Mouse (Mus musculus): Measurements from ENCODE around the gene Zfp1. TPM values are rescaled to one million over a fixed set of nuclear protein-coding genes. Genes with fewer than 3 reads are reported as not detected.

The Zfp1 gene
- 10 to 100 TPM in 1 of 2 experiments, 1 to 10 TPM in 1; 7.7 to 11.6 TPM for total RNA-seq (2021)
- long read RNA-seq, experiment 1, transcript Zfp1-201 (4 exons, 1,811 nt): major isoform, 11 of 14 reads
- long read RNA-seq, experiment 1, partial matches to known transcripts: 2 of 14 reads
- long read RNA-seq, experiment 1, other reads (novel, unspliced or antisense): 1 of 14 reads
- long read RNA-seq, experiment 2, transcript Zfp1-201 (4 exons, 1,811 nt): major isoform, 6 of 12 reads
- long read RNA-seq, experiment 2, partial matches to known transcripts: 0 of 12 reads
- long read RNA-seq, experiment 2, other reads (novel, unspliced or antisense): 5 of 12 reads

DNA sequence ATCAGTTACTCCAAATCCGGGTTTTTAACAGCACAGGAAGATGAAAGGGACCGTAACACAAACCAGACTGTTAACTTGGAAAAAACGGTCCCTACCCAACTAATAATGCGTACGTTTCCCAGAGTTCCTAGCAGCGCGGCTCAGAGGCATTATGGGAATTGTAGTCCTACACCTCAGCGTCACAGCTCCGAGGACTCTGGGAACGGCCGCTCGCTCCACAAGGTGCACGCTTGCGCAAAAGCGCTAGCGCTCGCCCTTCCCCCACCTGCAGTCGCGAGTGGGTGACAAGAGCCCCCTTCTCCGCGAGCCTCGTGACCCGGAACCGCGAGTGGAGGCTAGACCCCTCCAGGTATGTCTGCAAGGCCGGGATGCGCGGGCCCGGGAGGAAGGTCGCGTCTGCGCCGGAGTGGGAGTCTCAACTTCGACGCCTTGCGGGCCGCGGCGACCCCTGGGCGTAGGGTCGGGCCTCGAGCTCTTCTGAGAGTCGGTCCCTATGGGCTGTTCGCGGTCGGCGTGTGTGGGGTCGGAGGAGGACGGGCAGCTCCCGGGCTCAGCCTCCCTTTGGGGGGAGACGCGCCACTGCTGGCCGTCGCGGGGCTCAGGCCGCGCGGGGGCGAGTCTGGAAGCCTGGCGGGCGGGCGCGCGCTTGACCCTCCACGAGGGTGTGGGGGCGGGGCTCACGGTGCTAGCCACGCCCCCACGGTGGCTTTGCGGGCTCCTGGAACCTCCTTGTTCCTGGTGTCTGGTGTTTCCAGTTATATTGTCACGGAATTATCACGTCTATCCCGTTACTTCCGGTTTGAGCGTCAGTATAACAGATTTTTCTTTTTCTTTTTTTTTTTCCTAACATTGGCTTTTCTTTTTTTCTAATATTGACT, at the start of gene Zfp1:
Zfp1 (plus strand) TSS at position 138 of the 878 bp plus-strand sequence.
- peak; percentile 91 for DNase-seq

DNA sequence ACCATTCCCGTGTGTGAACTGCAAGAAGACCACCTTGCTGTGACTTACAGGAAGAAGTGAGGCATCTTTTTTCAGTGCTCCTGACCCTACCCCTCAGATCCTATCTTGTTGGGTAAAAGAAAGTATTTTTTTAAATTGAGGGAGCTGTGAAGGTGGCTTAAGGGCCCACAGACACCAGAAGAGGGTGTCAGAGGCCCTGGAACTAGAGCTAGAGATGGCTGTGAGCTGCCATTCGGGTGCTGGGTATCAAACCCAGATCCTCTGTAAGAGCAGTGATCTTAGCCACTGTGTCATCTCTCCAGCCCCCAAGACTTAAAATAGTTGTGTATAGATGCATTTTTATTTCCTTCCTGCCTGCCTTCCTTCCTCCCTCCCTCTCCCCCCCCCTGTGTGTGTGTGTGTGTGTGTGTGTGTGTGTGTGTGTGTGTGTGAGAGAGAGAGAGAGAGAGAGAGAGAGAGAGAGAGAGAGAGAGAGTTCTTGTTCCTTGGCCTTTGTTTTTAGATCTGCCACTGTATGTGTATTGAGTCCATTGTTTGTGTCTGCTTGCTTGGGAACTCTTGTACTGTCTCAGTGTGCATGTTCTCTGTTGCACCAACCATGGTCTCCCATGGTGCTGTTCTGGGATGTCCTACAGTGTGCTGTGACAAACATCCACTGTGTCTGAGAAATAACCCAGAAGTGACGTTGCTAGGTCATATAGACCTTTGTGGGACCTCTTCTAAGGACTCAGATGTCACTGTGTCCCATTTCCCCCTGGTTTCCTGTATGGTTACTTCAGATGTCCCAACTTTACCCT, 49.0 kb upstream of the Zfp1 start:
- DNase-seq: no peak

DNA sequence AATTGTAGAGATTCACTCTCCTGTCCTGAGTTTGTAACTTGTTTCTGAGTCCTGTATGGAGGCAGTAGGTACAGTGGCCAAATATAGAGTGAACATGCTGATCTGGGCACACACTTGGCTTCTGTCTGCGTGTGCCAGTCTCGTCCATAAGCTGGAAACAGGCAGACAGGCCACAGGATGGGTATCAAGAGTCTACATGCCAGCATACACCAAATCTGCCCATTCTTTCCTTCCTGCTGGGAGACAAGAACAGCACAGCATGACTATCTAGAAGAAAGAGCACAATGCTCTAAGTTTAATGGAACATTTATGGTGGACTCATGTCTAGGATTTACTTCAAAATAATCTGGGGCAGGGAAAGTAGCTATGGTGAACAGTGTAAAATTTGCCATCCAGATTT, 48.2 kb upstream of the Zfp1 start:
- no peak for DNase-seq

DNA sequence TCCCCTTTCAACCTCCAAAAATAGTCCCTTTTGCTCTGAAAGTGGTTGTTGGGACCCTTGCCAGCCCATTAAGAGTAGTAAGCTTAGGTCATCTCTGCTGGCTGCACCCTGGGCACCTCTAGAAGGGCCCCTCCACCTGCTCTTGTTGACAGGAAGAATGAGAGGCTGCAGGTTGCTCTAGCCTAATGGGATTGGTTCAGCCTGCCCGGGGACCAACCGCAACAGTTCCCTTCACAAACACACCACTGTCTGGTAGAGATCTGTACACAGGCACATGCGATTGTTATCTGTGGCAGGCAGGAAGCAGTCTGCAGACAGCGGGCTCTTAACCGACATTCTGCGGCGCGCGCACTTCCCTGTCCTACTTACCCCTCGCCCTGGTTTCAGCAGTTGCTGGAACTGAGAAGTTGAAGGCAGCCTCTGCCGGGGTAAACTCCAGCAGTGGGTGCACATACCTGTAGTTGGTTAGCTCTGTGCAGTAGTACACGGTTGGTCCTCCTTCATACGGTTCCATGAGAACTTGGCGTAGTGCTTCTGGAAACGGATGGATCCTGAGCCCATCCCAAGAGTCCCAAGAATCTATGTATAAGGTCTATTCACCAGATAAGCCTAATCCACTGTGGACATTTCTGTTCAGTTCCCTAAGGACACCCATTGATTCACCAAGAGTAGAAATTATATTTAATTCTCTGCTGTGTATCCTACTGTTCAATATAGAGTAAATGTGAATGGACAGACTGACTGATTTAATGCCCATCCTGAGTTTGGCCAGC, 47.3 kb upstream of the Zfp1 start:
- DNase-seq: peak; percentile 8

DNA sequence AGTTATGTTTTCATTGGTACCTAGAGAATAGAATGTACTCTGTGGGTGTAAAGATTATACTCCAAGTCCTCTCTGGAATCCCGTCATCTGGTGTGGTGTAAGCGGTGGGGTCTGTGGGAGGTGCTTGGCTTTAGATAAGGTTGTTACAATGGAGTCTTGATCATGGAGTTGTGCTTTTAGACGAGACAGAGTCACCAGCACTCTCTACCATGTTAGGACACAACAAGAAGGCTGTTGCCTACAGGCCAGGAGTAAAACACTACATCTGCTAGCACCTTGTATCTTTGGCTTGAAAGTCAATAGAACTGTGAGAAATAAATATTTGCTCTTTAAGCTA, 46.7 kb upstream of the Zfp1 start:
- DNase-seq: no peak

DNA sequence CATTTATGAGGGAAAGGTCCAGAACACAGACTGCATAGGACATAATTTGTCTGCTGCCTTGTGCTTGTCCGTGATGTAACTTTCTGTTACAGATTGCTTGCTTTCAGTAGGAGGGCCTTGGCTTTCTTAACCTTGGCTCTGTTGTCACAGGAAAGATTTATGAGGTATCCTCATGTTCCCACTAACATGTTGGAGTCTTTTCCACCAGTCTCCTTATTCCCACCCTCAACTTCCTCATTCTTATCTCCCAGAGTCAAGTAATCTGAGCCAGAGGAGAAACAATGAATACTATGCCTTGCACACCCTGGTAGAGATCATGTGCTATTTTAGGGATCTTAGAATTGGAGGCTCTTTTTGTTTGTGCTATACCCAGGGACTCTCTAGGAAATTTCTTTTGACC, 45.9 kb upstream of the Zfp1 start:
- DNase-seq: no peak

DNA sequence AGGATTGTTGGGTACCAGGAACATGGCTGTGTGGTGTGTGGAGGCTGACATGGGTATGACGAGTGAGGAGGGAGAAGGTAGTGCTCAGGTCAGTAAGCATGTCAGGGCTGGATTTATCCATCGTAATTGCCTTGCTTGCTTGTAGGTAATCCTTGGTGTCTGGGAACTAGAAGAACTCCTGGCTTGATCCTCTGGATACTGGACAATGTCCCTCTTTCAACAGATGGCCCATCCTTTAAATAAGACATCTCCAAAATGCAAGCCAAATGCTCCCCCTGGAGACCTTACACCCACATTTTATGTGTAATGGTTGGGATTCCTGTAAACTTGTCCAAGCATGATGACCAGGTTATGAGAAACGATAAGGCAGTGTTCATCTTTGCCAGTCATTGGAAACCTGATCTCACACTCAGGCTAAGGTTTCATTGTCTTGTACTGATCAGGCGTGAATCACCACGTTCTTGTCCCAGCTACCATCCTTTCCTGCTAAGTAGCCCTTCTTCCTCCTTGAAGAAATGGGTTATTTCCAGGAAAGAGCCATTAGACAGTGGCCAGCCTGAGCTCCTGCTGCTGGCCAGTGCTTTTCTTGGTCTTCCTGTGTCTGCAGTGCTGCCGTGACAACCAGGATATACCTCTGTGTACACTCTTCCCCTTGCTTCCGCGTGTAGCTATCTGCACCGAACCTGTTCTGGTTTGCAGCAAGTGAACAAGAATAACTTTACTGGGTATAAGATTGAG, 43.3 kb upstream of the Zfp1 start:
- DNase-seq: no peak

DNA sequence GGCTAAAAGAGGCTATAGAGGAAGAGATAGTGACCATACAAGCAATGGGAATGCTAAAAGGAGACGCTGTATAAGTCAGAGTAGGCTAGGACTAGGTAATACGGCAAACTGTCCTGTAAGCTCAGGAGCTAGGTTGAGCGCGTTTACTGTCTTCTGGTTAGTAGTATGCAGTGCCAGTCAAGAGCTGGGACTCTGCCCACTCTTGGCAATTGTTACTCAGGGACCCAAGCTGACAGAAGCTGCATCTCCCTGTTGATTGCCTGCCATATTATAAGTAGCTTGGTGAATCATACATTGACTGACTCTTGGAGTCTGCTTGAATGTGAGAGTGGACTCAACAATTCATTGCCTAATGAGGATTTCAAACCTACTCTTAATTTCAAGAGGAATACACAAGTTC, 41.2 kb upstream of the Zfp1 start:
- DNase-seq: no peak

DNA sequence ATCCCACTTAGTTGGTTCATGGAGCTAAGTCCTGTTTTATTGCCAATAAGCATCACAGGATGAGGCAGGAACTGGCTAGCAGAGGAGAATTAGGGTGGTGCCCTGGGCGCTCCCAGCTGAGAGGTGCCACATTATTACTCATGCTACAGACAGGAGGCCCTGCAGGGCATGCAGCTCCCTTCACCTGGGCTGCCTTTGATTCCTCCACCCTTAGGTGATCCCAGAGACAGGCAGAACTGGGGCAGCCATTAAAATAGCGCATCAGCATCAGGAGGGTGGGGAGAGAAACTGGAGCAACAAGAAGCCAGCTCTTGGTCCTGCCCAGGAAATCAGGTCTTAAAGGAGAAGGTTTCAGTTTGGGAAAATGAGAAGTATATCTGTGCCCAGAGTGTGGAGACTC, 38.2 kb upstream of the Zfp1 start:
- no peak for DNase-seq

DNA sequence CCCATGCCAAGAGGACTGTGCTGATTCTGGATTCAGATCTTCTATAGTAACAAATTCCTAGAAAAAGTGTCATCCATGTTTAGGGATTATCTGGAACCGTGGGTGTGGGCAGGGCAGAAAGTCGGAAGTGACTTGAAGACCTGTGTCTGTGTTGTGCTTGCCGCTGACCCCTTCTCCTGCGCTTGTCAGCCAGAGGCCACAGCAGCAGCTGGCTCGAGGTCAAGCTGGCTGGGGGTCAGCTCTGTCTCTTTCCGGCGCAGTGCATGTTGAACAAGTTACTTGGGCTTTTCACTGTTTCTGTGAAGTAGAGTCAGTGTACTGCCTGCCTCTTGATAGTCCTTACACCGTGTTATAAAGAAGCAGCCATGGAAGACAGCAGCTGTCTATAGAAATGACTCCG, 36.2 kb upstream of the Zfp1 start:
- no peak for DNase-seq

DNA sequence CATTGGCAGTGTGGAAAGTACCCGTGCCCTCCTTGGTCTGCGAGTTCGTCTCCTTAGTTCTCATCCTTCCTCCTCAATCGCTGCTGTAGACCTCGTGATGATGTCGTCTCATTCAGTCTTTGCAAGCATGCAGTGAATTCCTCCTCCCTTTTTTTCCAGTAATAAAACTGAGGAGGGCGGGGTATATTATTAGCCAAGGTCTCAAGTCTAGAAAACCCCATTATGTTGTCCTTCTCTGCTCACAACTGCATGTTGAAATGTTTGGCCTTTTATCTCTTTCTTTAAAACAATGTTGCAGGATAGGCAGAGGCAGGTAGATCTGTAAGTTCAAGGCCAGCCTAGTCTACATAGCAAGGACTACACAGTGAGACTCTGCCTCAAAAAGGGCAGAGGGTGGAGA, 35.8 kb upstream of the Zfp1 start:
- no peak for DNase-seq

DNA sequence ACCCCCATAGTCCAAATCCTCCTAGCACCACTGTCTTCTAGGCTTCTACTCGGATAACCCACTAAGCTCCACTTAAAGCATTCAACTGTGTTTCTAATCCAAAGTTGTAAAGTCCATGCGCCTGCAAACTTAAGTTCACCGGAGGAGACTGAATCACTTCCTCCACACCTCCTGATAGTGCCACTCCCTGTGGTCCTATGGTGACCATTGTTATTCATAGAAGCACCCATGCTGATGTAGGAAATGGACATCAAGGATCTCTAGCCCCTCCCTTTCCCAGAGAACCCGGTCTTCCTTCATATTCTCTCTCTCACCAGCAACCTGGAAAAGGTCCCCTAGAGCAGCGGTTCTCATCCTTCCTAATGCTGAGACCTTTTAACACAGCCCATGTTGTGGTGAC, 30.0 kb upstream of the Zfp1 start:
- no peak for DNase-seq

DNA sequence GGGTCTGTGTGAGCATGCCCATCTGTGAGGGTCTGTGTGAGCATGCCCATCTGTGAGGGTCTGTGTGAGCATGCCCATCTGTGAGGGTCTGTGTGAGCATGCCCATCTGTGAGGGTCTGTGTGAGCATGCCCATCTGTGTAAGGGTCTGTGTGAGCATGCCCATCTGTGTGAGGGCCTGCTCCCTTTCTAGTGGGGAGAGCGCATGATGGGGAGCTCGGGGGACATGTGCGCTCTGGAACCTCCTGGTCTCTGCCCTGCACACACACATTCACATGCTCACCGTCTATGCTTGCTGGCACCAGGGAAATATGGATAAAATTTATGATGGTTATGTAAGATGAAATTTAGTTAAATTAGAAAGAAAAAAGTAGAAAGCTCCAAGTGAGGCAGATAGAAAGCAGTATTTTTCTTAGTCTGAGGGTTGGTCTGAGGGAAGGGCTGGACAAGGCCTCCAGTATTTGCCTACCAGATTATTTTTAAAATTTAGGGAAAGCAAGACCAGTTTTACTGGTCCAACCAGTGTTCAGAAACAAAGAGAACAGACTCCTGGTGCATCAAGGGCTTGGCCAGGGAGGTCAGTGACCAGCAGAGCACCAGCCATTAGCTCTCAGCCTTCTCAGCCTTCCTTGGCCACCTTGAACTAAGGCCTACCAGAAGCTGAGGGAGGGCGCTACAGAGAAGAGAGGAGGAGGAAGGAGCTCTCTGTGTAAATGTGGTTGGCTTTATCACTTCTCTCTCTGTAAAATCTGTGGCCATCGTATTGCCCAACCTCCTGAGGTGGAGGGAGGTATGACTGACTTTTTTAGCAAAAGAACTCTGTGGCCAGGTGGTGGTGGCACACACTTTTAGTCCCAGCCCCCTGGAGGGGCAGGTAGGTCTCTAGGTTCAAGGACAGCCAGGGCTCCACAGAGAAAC, 28.2 kb upstream of the Zfp1 start:
- DNase-seq: no peak

DNA sequence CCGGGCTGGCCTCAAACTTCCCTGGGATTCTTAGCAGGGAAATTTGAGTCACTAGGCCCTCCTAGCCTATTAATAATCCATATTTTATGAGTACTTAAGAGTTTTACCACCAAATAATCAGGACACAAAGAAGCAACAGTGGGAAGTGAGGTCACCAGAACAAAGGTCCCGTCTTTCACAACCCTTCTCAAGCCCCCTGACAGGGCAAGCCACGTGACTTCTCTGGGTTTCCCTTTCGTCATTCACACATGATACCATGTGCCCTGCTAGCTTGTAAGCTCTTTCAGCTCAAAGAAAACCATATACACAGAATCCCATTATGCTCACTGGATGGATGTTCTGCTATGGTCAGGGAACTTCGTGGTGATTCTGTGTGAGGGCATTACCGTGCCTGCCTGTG, 25.4 kb upstream of the Zfp1 start:
- DNase-seq: no peak

DNA sequence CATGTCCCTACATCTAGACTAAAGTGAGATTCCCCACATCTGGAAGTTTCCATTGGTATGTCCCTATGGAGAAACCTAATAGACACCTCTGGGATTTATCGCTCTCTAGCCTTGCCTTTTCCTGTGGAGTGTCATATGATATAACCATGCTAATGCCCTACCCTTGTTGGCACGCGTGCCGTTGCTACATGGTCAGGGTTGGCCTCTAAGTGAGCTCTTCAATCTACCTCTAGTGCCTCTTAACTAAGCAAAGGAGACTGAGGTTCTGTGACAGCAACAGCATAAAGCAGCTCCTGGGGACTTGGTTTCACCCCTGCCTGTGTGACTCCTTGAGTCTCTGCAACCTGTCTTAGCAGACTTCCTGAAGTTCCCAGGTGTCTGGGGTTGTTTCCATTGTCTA, 24.9 kb upstream of the Zfp1 start:
- DNase-seq: no peak

DNA sequence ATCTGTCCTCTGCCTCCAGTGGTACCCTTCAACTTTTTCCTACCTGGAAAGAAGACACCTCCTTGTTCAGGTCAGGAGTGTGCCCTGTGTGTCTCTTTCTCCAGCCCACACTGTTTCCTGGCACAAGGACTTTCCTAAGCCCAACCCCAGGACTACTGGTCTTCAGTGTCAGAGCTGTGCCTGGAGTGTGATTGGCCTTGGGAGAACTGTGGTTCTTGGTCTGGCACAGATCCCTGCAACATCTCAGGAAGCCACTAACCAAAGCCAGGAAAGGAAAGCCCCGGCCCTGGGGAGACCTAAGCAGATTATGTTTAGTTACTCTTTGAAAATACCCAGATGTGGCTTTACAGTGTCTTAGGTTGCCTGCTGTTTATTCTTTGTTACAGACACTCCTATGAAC, 23.3 kb upstream of the Zfp1 start:
- DNase-seq: no peak

DNA sequence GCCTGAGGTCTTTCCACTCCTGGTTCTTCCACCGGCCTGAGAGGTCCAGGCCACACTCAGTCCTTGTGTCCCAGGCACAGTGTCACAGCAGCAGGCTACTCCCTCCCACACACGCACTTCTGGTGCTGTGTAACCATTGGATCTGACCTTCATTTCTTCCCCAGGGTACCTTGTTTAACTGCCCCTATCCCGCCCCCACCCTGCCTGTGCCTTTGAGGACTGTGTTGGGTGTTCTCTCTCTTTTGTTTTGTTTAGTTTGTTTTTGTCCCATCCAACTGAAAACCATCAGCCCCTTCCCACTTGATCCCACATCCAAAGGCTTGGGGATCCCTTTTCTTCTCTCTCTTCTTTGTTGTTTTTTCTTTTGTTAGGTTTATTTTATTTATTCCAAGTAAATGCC, 21.1 kb upstream of the Zfp1 start:
- no peak for DNase-seq

DNA sequence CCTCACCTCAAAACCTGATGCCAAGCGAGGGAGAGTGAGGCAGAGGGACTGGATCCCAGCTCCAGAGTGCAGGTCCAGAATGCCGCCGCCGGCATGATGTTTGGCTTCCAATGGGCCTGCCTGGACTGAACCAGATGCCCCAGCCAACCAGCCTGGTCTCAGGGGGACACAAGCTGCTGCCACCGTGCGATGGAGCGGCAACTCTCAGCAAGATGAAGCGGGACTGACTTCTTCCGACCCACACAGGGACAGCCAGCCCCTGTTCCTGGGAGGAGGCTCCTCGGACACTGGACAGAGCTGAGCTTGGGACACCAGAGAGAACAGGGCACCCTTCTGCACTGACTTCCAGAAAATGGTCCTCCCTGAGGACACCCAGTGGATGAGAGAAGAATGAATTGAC, 20.6 kb upstream of the Zfp1 start:
- DNase-seq: no peak

DNA sequence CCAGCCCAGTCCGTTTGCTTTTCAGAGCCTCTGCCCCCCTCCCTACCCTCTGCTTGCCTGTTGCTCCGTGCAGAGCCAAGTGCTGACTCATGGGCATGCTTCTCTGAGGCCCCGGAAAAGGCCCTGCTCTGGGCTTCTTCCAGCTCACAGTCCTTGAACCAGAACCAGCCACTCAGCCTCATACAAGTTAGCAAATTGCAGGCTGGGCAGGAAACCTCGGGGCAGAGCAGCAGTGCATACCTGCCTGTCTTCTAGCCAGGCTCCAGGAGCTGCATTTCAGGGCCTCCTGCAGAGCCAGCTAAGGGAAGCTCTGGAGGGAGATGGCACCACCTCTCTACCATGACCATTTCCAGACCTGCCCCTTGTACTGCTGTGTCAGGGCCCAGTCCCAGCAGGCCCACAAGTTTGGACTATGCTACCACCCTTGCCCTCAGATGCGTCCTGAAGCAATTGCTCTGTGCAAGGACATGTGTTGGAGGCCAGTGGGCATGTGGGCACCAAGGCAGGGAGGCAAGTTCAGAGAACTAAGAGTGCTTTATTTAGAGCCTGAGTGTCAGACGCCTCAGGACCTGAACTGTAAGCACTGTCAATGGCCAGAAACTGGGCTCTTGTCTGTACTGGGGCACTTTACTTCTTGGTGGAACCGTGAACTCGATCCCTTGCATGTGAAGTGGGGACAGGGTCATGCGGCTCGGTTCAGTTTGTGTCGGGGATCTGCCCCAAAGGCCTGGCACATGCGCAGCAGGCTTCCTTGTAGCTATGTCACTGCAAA, 18.9 kb upstream of the Zfp1 start:
- DNase-seq: peak; percentile 59

DNA sequence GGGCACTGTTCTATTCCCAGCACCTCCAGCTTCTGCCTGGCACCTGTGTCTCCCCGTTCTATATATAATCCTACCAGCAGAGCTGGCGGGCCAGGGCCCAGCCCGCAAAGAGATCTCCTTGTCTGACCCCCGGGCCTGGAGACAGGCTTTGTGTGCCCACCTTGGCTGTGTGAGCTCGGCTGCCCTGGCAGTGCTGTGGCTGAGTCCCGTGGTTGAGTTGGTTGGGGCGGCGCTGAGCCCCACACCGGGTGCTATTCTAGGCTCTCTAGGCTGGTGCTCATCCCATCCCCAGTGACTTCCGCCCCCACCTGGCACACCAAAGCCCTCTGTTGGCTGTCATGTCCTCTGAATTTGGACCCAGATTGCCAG, 18.4 kb upstream of the Zfp1 start:
- peak; percentile 46 for DNase-seq
